Mouse (Mus musculus): ENCODE data around the gene Polr3e.

Polr3e gene

GRCm38 (mm10) chr7:120977063-120977462 lies 59.5 kb downstream of the Polr3e start:
- no peak for DNase-seq (ENCODE audit: low spot score in 2 of 2)

DNA sequence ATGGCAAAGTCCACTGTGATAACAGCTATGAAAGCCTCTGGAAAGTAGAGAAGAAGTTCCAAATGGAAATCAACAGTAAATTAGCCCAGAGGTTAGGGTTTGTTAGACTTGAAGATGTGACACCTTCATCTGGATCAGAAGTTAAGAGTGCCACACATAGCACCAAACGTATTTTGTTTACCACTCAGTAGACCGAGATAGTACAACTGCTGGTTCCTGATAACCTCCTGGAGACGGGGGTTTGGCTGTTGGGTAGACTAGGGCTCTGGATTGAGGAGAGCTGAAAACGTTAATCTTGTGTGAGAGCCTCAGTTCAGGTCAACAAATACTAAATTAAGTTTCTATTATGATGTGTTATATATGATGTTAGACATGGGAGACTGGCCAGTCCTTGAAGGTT lies 62.5 kb downstream of the Polr3e start:
- no peak for DNase-seq (ENCODE audit: low spot score in 2 of 2)

GRCm38 (mm10) chr7:120980931-120981924 lies 63.7 kb downstream of the Polr3e start:
- DNase-seq (ENCODE audit: low spot score in 2 of 2): peak; percentile 47 to 50

GRCm38 (mm10) chr7:120982200-120982841 lies 64.8 kb downstream of the Polr3e start, which contains the start of the genes Cdr2 and Mfsd13b:
Gene Cdr2 (minus strand): TSS chr7:120982312.
Gene Mfsd13b (plus strand): TSS chr7:120982509.
- peak; percentile 95 to 97 for DNase-seq (ENCODE audit: low spot score in 2 of 2)

- DNase-seq (ENCODE audit: low spot score in 2 of 2): peak in 1 of 2 experiments; percentile 14
These were observed 65.4 kb downstream of the Polr3e start for GRCm38 (mm10) chr7:120982968-120983367.

DNA sequence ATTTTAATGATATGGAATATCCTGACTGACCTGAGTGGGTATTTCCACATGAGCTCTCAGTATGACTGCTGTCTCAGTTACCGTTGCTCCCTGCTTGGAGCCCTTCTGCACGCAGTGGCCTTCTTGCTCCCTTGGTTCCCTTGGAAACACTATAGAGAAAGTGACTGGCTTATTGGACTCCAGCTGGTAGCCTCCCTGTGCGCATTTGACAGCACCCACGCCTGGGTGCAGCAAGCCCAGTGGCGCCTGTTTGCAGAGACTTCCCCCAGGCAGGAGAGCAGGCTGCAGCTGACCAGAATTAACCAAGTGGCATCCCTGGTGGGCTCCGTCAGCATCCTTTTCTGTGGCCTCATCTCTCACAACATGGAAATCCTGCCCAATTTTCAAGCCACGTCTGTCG lies 73.6 kb downstream of the Polr3e start:
- DNase-seq (ENCODE audit: low spot score in 2 of 2): no peak
